Mouse (Mus musculus): ENCODE results near the gene Tmem59. TPM values are rescaled to one million over a fixed set of nuclear protein-coding genes. Genes with fewer than 3 reads are reported as not detected.

The Tmem59 gene
- polyA plus RNA-seq (2021; fragmentation: Nextera tagmentation), result 333 and 480 TPM in 2 replicates
- long read RNA-seq, experiment 1, transcript Tmem59-201 (8 exons, 1,775 nt), result major isoform, 1,380 of 1,421 reads
- long read RNA-seq, experiment 1, partial matches to known transcripts, result 7 of 1,421 reads
- long read RNA-seq, experiment 1, other reads (novel, unspliced or antisense), result 30 of 1,421 reads
- long read RNA-seq, experiment 2, transcript Tmem59-201 (8 exons, 1,775 nt), result major isoform, 480 of 522 reads
- long read RNA-seq, experiment 2, partial matches to known transcripts, result 35 of 522 reads
- long read RNA-seq, experiment 2, other reads (novel, unspliced or antisense), result 3 of 522 reads

GRCm38 (mm10) chr4:107178182-107178829, at the start of gene Tmem59:
Gene Tmem59, plus strand, starts transcription at chr4:107178399.

GRCm38 (mm10) chr4:107178830-107179490, 761 bp downstream of the Tmem59 start, which contains the start of gene Tceanc2:
Gene Tceanc2, minus strand, starts transcription at chr4:107179116.

GRCm38 (mm10) chr4:107208880-107209279, 30.7 kb downstream of the Tmem59 start, which contains the start of gene Ldlrad1:
Gene Ldlrad1, plus strand, starts transcription at chr4:107209180.

Other genes starting within 250 kb of the Tmem59 start
- 29.3 and 37.6 TPM in 2 replicates for gene Mrpl37, start 111.5 kb upstream of the Tmem59 start, polyA plus RNA-seq (2021; fragmentation: Nextera tagmentation)
- 3.4 and 5.5 TPM in 2 replicates for gene Cyb5rl, start 111.4 kb upstream of the Tmem59 start, polyA plus RNA-seq (2021; fragmentation: Nextera tagmentation)
- gene Cdcp2, start 81.5 kb upstream of the Tmem59 start, polyA plus RNA-seq (2021; fragmentation: Nextera tagmentation), result not detected in 2 replicates
- gene Tceanc2, start 717 bp downstream of the Tmem59 start, polyA plus RNA-seq (2021; fragmentation: Nextera tagmentation), result 8.5 and 10.1 TPM in 2 replicates
- not detected in 2 replicates for gene Ldlrad1, start 30.8 kb downstream of the Tmem59 start, polyA plus RNA-seq (2021; fragmentation: Nextera tagmentation)
- 14.3 and 18.9 TPM in 2 replicates for gene Lrrc42, start 75.1 kb downstream of the Tmem59 start, polyA plus RNA-seq (2021; fragmentation: Nextera tagmentation)
- gene Hspb11, start 75.2 kb downstream of the Tmem59 start, polyA plus RNA-seq (2021; fragmentation: Nextera tagmentation), result 58.1 and 59.7 TPM in 2 replicates
- gene Dio1, start 128.8 kb downstream of the Tmem59 start, polyA plus RNA-seq (2021; fragmentation: Nextera tagmentation), result not detected in 2 replicates
- 101 and 135 TPM in 2 replicates for gene Yipf1, start 136.0 kb downstream of the Tmem59 start, polyA plus RNA-seq (2021; fragmentation: Nextera tagmentation)
- gene Ndc1, start 189.4 kb downstream of the Tmem59 start, polyA plus RNA-seq (2021; fragmentation: Nextera tagmentation), result 4.6 and 5.5 TPM in 2 replicates